Mouse (Mus musculus) embryo, embryonic 10 days (tissue): ENCODE results near the gene Klhl29.

Experiments used
- DNase-seq: peaks from one replicate; pipeline ENCODE4 v3.0.0-alpha.2; 2015; ENCODE audit warnings: low spot score

The Klhl29 gene

GRCm38 (mm10) chr12:5253289-5254005, 122.0 kb downstream of the Klhl29 start:
- DNase-seq: no peak

DNA sequence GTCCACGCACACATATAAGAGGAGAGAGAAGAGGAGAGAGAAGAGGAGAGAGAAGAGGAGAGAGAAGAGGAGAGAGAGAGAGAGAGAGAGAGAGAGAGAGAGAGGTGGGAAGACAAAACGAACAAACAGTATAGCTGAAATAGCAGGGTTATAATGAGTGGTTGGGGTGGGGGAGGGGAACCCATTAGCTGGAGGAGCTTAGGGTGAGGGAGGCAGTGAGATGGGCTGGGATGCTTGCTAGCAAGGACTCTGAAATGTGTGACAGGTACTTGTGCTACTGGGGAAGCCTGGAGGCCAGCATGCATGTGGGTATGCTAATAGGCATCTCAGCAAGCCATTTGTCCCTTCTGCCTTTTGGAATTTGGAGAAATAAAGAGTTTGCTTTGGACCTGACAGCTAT, 122.9 kb downstream of the Klhl29 start:
- DNase-seq: no peak

DNA sequence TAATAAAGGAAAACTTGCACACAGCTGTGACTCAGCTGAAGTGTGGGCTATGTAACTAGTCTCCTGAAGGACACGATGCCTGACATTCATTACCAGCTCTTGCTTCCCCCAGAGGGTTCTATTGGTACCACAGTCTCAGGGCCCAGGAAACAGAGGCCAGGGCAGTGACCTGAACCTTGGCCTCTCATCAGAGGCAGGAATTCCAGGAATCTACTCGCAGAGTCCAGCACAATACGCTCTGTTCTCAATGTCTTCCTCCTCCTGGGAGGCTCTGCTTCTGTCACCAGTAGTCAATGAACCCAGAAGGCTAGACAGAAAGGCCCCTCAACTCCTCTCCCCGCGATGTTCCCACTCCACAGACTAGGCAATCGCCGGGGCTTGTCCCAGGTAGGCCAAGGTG, 125.4 kb downstream of the Klhl29 start:
- peak; percentile 82 for DNase-seq

- DNase-seq: no peak
Measured at GRCm38 (mm10) chr12:5249068-5249467, 126.4 kb downstream of the Klhl29 start.

- no peak for DNase-seq
Measured at GRCm38 (mm10) chr12:5247505-5247904, 128.0 kb downstream of the Klhl29 start.

DNA sequence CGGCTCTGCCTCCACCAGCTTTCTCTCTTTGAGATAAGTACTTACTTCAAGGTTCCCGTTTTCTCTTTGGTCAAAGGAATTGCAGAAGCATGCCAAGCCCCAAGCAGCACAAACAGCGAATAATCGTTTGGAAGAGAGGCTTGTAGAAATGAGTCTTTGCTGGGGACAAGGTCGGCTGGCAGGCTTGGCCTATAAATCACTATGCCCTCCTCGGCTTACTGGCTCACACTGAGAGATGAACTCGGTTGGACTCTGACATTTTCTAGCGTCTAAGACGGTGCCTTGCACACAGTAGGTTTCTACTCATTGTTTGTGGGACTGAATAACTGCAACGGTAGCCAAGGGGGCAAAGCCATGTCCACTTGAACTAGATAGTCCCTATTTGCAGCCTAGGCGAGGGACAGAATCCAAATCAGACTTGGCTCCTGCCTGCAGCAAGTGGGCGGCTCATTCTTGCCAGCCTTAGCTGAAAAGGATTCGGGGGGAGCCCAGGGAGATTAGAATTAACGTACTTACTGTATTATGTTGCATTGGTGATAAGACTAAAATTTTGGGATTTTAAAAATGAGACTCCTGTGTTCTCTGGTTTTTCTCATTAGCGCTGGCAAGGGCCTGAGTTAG, 128.7 kb downstream of the Klhl29 start:
- no peak for DNase-seq

GRCm38 (mm10) chr12:5246193-5246621, 129.3 kb downstream of the Klhl29 start:
- DNase-seq: no peak

DNA sequence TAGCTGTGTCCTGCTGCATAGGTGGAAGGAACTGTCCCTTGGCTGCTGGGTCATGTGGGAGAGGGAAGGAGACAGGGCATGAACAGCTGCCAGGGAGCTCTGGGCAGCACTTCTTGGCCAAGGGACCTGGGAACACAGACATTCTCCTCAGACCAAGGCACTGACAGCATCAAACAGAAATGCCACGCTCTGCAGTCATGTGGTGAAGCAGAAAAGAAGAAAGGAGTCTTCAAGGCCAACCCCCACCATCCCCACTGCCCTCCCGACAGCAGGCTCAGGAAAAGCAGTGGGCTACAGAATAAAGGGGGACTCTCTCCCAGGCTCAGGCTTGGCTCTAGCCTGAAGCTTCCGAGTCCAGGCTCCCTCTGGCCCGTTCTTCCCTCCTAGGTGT, 130.3 kb downstream of the Klhl29 start:
- DNase-seq: no peak

GRCm38 (mm10) chr12:5244431-5245206, 130.9 kb downstream of the Klhl29 start:
- DNase-seq: no peak

DNA sequence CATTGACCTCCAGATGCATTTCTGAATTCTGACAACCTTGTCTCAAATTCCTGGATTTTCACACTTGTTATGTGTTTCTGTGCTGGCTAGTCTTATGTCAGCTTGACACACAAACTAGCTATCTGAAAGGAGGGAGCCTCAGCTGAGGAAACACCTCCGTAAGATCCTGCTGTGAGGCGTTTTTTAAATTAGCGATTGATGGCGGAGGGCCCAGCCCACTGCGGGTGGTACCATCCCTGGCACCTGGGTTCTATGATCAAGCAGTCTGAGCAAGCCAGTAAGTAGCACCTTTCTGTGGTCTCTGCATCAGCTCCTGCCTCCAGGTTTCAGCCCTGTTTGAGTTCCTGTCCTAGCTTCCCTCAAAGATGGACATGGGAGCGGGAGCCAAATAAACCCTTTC, 131.6 kb downstream of the Klhl29 start:
- no peak for DNase-seq

DNA sequence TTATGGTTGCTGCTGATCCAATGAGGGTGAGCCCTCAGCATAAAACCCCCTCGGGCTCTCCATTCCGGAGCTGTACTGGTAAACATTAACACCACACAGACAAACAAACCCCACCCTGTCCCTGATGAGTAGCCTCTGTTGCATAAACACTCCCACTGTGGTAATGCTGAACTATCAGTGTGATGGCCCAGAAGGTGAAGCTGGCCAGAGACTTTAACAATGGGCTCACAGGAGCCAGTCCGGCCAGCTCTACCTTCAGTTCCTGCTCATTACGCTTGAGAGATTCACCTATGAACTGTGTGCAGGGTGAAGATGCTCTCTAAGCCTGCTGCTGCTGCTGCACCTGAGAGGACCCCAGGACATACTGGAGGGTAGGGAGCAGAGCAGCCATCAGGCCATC, 132.0 kb downstream of the Klhl29 start:
- no peak for DNase-seq

DNA sequence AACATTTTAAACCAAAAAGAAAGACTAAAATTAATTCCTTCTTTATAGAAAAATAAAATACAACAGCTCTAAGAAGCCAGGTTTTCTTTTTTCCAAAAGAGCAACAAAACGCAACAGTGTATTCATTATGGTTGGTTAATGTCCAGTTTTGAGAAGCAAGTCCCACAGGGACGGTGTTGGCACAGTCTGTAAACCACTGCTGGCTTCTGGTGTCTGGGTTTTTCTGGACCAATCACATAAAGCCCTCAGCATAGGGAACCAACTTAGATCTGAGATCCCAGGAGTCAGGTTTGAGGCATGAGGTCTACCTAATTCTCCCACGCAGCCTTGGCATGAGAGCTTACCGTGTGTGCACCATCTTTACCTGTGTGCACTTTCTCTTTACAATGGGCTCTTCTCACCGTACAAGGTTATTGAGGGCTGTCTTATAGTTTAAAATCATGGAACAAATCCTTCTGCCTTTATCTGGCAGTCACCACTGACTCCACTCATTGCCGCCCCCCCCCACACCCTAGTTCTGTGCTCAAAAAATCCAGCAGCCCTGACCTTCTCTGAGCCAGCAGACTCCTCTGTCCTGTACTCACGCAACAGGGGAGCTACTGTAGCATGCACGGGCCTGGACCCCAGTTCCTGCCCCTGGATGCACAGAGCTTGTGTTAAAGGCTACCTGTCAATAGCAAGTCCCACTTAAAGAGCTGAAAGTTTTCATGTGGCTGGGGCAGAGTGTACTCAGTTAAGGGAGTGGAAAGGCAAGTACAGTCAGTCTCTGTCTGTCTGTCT, 132.7 kb downstream of the Klhl29 start:
- DNase-seq: no peak

DNA sequence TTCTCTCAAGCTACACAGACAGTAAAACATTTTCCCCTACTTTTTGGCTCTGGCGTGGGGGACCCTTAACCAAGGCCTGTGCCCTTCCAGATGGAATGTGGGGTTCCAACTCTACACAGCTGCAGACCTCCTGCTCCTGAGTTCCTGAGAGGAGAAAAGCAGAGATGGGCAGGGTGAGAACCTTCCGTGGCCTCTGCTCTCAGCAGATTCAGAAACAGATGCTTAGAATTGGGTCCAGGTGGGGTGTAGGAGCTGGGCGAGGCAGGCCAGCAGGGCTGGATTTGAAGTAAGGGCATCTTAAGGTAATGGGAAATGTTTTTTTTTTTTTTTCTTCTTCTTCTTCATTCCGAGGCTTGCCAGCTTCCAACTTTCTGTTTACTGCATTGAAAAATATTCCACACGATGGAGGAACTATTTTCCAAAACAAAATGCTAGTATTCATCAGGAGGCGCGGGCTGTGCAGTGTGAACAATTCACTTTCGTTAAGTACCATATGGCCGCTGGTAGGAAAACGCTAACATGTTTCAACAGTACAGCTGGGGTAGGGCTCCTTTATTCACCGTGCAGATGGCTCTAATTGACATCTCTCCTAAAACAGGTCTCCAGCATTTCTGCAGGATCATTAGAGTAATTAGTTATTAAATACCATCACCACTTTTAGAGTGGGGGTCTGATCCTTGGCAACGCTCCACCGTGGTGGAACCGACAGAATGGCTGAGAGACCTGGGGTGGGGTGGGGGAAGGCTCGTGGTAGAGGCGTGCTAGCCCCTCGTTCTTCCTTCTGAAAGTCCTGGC, 135.8 kb downstream of the Klhl29 start:
- no peak for DNase-seq

- no peak for DNase-seq
Measured at GRCm38 (mm10) chr12:5237078-5237477, 138.4 kb downstream of the Klhl29 start.

GRCm38 (mm10) chr12:5235596-5235995, 139.9 kb downstream of the Klhl29 start:
- DNase-seq: no peak

- DNase-seq: no peak
Measured at GRCm38 (mm10) chr12:5230504-5230903, 145.0 kb downstream of the Klhl29 start.

DNA sequence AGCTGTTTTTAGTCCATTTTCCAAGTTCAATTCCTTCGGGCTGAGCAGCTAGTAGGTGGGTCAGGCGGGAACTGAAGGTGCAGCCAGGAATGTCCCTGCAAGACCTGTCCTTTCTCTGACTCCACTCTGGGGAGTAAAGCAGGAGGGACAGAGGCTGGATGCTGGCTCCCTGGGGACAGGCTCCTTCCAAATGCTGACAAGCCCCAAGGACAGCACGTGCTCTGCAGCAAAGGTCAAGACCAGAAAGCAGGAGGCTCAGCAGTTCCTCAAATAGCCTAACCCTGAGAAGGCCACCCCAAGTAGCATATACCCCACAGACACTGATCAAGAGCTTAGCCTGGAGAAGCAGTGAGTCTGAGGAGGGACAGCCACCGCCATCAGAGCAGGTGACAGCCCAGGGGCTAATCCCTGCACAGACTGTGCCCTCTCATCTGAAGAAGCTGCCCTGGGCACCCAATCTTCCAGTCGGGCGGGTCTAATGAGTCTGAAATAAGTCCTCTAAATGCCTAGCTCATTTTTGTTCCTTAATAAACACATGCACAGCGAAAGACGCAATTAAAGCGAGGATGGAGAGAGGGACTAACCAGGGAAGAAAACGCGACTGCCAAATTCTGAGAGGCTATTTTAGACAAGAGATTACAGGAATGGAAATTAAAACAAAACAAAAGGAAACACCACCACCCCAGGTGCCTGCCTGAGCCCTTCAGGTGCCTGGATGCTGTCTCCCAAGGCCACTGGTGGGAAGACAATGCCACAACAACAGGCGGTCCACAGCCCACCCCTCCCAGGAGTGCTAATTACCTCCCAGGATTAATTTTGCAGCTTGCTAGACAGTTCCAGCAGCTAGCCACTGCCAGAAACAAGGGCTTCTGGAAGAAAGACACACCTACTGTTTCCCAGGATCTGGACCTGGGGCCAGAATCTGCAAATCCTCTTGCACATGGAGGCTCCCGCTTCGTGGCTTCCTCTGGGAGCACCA, 148.5 kb downstream of the Klhl29 start:
- no peak for DNase-seq

DNA sequence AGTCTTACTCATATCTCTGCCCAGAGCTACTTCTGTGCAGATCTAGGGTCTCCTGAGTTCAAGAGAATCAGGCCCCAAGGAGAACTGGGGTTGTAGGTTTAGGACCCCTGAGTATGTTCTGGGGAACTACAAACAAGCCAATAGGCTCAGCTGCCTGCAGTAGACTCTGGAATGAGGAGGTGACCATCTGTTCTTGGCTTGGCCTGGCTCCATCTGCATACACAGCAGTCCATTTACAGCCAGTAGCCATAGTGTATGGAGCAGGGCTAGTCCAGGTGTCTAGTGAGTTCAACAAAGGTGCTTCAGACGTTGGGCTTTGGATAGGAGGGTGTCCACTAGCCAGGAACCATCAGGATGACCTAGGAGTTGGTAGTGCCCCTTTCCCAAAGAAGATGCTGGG, 151.9 kb downstream of the Klhl29 start:
- DNase-seq: no peak

DNA sequence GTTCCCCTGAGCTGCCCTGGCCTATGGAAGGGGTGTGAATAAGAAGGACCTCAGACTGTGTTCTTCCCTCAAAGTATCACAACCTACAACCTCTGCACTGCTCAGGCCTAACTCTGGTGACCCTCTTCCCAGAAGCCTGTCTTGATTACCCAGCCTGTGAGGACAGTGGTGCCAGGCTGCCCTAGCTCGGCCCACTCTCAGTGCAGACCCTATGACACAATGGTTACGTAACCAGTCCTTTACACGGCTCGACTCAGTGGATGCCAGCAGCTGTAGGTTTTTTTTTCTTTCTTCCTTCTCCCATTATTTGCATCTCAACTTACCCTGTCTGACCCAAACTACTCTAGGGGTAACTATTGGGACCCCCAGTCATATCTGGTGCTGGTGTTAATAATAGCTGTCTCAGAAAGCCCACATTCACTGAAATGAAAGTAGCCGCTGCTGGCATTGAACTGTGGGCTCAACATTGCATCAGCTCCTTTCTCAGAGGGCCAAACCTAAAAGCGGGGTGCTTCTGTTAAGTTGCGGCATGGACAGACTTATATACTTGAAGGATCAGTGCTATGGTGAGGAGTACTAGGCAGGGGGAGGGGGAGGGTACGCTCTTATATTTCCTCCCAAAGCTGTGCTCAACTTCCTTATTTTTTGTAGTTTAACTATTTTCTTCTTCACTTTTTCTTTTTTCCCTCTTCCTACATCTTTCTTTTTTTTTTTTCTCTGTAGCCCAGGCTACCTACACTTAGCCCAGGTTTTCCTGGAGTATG, 152.9 kb downstream of the Klhl29 start:
- DNase-seq: no peak
